Mouse (Mus musculus) erythroid progenitor cell, adult 5-6 weeks (primary cell): ENCODE data around the gene Lmbr1l. TPM values are rescaled to one million over a fixed set of nuclear protein-coding genes. Genes with fewer than 3 reads are reported as not detected.
"Not testable (repeated sequence)": the region's sequence is repeated elsewhere in the genome, so short reads cannot be mapped to it uniquely, and the experiment has no call there.

Experiments used
- ATAC-seq: replicated peaks from 2 replicates; pipeline ENCODE4 v1.8.0; 2016; ENCODE audit warnings: moderate number of reproducible peaks, mild to moderate bottlenecking, moderate TSS enrichment, inconsistent platforms; ENCODE audit not compliant: poor library complexity, low FRiP score, severe bottlenecking
- total RNA-seq, 2 experiments: library from RNA; stranded (forward) in 1 of 2; stranded (reverse) in 1 of 2; fragments of 150-400 nt in 1 of 2; fragments of 186-747, 209-891 nt in 1 of 2; gene quantifications; 2 replicates each; pipeline versions ENCODE4 v1.2.3 to v1.2.4; 2015 to 2017; ENCODE audit warnings: low replicate concordance in 2 of 2

Lmbr1l gene
- total RNA-seq (2015; ENCODE audit: low replicate concordance) (7.9 and 15.1 TPM in 2 replicates), total RNA-seq (2017; ENCODE audit: low replicate concordance) (9.0 and 12.1 TPM in 2 replicates)

DNA sequence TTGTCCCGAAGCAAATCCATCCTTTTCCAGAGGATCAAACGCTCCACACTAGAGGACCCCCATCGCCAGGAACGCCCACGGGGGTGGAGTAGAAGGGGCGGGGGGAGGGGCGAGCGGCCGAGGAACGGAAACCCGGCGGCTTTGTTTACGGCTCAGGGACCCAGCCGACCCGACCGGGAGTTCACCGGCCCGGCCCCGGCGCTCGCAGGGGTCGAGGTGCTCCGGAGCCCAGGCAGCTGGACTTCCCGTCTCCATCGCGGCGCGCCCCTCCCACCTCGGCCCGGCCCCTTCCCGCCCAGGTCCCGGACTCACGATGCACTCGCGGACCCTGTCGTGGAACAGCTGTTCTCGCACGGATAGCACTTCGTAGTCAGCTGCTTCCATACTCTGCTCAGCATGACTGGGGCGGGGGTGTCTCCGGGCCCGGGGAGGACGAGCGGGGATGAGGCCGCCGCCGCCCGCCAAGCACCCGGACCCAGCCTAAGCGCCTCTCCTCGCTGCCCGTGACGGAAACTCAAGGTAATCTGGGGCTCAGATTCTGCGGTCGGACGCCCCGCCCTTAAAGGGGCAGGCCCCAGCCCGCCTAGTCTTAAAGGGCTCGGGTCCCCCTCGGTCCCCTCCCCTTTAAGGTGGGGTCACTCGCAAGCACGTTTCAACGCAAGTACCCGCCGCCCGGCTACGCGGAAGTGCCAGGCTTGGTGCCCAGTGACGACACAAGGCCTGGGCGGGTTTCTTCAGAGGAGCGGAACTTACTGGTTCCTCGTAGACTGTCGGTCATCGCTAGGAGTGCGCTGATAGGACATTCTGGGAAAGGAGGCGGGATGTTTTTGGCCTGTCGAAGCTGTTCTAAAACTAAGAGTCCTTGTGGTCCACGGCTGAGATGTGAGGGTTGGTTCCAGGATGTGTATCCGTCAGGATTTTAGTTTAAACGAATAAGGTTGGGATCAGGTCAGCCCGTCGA is at the start of gene Lmbr1l:
Gene Lmbr1l (minus strand): TSS at position 694 of the 961 bp plus-strand sequence.
- peak; percentile 99 for ATAC-seq

DNA sequence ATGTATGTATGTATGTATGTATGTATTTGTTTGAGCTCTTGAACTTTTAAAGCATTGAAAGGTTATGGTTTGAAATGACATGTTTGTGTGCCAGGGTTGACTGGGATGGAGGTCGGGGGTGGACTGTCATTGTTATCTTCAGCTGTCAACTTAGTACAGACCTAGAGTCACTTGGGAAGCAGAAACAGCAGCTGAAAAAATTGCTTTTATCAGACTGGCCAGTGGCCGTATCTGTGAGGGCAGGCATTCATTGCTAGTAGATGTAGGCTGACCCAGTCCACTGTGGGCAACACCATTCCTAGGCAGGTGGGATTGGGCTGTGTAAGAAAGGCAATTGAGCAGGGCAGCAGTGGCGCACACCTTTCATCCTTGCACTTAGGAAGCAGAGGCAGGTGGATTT is 41.5 kb upstream of the Lmbr1l start:
- ATAC-seq, result no peak

DNA sequence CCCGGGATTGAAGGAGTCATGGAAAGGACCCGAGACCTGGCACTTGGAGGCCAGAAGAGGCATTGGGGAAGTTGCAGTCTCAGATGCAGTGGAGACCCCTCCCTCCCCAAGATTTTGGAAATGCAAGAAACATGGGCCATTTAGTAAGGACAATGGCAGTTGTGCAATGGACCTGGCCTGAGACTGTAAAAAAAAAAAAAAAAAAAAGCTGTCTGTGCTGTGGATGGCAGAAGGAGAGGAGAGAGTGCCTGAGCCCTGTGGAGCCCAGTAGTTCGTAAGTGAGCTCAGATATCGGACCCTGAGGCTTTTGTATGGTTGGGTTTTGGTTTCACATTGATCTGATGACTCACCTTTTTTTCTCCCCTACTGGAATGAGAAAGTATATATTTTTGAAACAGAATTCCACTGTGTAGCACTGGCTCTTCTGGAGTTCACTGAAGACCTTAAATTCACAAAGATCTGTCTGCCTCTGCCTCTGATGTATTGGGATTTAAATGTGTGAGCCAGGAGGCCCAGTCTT is 40.9 kb upstream of the Lmbr1l start:
- no peak for ATAC-seq

DNA sequence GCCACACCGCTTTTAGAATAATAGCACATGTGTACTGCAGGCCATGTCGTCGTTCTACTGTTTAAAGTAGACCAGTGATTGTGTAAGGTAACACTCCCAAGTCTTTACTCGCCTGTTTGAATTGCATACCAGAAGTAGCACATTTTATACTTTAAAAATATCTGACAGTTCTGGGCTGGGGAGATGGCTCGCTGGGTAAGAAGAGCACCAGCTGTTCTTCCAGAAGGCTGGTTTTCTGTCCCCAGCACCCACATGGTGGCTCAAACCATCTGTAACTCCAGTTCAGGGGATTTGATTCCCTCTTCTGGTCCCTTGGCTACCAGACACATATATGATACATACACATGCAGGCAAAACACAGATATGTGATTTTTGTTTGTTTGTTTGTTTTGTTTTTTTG is 39.4 kb upstream of the Lmbr1l start:
- ATAC-seq, result no peak

DNA sequence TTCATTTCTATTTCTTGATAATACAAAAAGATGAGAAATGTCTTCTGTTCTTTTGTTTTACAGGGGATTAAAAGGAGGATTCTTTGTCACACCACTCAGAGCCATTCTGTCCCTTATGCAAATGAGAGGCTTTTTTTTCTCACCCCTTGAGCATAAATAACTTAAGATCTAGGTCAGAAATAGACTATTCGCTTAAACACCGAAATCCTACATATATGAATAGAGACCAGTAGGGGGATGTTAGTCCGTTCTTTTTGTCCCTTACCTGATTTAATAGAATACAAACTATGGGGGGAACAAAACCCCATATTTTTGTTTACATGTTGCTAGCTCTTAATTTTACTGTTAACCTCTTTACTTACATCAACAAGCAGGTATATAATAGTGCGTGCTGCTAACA is 38.0 kb upstream of the Lmbr1l start:
- ATAC-seq, result no peak

DNA sequence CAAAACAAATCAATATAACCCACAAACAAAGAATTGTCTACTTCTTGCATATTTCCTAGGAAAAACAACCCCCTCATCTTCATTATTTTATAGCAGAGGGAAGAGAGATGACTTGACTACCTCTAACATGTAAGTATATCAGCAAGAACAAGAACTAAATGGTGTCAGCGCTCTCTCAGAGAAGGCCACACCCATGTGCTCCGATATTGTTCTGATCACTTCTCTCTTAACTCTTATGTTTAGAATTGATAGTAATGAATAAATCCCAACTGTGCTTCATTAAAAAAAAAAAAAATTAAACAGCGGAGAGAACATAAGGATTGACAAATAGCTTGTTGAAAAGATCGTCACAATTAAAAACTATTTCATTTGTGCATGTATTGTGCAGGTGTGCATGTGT is 37.3 kb upstream of the Lmbr1l start:
- no peak for ATAC-seq

DNA sequence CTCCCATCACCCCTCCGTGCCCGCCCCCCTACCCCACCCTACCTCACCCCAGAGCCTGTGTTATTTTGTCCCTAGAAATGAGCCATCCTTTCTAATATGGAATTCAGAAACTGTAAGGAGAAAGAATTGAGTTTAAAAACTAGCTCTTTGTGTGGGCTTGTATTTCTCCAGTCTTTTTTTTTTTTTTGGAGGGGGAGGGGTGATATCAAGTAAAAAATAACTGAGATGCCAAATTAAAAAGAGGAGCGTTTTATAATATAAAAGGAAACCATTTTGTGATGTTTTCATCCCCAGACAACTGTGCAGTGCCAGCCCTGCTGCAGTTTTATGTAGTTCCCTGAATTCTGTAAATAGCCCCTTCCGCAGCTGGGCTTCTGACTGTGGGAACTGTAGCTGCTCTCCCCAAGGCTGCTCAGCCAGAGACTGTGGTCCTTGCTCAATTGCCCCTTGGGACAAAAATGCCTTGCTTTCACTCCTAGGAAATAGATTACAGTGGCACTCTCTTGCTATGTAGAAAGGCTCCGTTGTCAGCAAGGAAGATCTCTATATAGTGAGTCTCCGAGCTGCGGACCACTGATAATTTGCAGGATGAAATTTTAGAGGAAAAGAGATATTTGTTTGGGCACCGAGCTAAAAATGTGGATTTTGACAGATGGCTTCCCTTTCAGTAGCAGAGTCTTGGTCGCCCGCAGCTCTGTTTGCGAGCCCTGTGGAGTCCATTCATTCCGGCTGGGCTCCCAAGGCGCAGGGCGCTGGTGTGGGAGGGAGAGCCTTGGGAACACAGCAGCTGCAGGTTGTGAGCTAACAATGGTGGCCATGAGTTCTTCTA is 36.6 kb upstream of the Lmbr1l start:
- no peak for ATAC-seq

DNA sequence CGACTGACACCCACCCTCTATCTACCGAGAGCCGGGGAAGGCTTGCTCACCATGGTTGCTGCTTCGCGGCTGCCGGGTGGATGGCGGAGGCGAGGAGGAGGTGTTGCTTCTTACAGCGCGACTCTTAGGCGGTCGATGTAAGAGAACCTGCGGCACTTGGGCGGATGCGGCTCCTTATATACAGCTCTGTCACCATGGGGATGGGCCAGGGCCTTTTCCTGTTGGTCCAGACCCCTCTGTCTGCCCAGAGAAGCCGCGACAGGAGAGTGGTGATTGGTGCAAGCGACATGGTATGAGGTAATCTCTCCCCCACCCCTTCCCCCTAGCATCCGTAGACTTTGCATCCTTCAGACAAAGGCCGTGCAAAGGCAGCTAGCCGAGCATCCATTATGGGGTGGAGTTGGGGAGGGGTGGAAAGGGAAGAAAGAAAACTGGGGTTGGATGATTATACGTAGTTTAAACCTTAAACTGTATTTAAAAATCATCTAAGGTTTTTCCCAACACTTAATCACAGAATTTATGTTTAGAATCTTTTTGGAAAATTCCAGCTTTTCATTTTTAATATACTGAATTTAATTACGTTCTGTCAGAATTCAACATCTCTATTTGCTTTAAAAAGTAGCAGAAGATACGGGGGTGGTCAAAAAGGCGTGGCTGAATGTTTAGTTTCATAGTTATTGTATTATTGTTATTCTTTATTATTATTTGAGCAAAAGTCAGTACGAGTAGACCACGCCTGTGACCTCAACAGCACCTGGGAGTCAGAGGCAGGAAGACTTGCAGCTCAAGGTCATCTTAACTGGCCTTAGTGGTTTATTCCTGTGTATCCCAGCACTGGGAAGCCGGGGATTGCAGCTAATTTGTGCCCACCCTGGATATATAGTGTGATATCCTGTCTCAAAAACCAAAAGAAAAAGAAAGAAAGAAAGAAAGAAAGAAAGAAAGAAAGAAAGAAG is 35.6 kb upstream of the Lmbr1l start, which contains the start of the genes Gm49450 and Tuba1a:
Gene Gm49450 (minus strand): TSS at position 151 of the 956 bp plus-strand sequence.
Gene Tuba1a (minus strand): TSS at position 303 of the 956 bp plus-strand sequence.
- peak; percentile 77 for ATAC-seq

DNA sequence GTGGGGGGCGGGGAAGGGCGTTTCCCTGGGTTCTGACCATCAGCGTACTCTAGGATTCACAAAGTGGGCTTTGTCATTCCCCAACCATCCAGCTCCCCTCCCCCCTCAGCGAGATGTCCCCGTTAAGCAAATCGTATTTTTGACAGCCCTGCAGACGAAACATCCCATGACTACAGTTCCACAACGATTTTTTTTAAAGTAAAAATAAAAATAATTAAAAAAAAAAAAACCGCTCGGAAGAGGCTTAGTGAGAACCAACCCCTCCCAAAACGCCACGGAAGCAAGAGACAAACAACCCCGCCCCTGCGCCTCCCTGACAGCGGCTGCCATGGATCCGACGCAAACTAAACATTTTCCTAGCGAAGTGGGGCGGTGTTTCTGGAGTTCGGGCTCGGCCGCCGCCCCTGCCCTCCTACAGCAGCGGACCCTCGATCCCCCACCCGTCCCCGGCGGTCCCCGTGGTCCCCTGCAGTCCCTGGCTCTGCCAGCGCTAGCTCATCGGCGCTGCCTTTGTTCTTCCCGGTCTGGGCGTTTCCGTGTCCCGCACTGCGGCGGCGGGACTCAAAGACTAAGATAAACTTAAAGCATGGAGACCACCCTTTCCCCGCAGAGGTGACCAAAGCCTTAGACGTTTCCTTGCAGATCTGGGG is 34.8 kb upstream of the Lmbr1l start:
- ATAC-seq, result peak; percentile 84

DNA sequence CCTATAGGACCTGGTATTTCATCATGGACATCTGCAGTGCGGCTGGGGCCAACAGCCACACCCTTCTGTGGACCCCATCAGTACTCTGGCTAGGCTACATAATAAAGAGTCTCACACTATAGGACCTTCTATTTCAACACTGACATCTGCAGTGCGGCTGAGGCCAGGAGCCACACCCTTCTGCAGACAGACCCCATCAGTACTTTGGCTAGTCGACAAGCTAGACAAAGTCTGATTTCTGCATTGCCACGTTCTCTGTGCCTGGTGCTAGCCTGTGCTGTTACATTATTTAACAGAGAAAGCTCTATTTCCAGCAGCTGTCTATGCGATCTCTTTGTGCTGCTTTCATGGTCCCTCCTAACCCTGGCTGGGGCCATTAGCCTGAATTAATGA is 34.0 kb upstream of the Lmbr1l start:
- no peak for ATAC-seq

DNA sequence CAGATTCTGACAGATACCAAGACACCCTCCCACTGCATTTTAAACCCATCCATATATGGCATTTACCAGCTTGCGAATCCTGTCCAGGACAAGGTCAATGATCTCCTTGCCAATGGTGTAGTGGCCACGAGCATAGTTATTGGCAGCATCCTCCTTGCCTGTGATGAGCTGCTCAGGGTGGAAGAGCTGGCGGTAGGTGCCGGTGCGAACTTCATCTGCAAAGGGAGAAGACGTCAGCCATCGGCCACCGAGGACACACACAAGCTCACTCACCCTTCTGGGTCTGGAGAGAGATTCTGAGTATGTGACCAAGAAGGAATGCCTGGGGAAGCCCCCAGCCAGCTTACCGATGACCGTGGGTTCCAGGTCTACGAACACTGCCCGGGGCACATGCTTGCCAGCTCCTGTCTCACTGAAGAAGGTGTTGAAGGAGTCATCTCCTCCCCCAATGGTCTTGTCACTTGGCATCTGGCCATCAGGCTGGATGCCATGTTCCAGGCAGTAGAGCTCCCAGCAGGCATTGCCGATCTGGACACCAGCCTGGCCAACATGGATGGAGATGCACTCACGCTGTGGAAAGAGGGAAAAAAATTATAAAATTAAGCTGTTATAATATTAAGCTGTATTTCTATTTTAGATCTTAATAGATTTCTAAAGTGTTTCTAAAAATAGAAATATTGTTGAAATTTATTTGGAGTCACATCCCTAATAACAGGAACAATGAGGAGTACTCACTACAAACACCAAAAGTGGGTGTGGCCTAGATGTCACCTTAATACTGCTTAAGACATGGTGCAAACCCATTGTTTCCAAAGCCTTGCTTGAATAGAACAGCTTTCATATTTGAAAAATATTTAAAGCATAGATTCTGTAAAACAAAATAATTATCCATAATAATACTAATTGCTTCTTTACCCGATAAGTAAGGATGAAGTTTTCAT is 33.4 kb upstream of the Lmbr1l start:
- not testable (repeated sequence) for ATAC-seq

DNA sequence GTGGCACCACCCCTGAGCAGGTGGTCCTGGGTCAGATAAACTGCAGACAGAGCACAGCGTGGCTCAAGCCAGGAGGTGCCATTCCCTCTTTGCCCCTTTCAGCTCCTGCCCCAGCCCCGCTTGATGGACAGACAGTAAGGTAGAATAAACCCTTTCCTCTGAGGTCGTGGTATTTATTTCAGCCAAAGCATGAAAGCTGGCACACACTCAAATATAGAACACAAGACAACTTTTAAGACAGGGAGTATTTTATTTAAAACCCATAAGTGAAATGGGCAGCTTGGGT is 31.5 kb upstream of the Lmbr1l start:
- no peak for ATAC-seq

DNA sequence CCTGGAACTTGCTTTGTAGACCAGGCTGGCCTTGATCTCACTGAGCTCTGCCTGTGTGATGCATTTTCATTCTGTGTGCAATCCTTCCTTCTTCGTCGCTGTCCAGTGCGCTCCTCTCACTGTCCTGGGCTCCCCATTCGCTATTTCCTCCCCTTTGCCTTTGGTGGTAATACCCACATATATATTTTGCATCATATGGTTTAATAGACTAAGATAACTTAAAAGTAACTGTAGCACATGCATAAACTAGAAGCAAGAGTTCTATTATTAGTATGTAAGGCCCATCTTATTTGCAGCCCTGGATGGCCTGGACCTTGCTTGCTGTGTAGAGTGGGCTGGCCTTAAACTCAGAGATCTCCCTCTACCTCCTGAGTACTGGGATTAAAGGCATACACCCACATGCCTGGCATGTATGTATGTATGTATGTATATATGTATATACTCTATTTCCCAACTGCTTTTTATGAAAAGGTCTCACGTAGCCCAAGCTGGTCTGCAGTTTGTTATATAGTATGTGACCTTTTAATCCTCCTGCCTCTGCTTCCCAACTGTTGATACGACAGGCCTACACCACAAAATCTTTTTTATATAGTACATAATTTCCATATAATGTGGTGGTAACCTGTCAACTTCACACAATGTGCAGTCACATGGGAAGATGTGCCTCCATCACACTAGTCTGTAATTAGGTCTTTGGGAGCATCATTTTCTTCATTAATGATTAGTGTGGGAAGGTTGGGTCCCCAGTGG is 31.0 kb upstream of the Lmbr1l start:
- no peak for ATAC-seq

DNA sequence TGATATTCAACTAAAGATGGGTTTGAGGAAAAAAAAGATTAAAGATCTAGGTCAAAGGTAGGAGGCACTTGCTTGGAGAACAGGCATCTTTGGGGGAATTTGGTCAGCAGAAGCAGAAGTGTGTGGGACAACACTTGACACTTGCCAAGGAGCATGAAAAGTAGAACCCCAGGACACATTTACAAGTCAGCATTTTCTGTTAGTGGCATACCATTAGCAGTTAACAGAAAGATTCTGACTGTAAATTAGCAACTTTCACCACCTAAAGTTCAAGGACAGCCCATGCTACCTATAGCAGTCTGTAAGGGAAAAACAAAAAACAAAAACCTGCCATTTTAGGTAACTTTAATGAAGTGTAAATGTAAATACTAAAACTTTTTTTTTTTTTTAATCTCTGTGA is 30.4 kb upstream of the Lmbr1l start:
- ATAC-seq, result no peak

DNA sequence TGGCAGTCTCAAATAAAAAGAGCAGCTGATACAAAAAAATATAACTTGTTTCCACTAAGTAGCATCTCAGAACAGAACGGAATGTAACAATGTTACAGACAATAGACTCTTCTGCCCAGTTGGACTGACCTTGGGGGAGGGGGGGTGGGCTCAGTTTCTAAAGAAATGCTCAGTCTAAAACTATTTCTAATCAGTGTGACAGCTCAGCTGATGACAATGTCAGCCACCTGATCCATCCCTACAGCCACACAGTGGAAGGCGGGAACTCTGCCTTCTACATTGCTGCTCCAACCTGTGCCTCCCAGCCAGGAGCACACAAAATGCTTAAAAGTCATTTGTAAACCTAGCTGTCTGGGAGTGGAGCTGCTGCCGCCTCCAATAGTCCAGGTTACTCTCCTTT is 29.9 kb upstream of the Lmbr1l start:
- ATAC-seq, result no peak

DNA sequence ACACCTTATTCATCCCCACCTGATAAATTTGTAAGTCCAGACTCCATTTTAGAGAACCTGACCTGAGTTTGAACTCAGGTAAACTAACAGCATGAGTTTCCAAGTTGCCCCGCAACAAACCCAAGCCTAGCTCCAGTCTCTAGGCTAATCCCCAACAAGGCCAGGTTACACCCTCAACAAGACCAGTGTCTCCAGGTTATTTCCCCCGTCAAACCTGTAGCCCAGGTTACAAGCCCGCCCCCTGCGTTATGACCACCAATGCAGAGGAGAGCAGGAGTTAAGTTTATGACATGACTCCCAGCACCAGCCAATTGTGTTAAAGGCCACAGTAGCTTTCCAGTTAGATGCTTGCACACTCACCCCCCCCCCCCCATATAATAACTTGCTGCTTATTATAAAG is 25.1 kb upstream of the Lmbr1l start:
- ATAC-seq, result no peak

DNA sequence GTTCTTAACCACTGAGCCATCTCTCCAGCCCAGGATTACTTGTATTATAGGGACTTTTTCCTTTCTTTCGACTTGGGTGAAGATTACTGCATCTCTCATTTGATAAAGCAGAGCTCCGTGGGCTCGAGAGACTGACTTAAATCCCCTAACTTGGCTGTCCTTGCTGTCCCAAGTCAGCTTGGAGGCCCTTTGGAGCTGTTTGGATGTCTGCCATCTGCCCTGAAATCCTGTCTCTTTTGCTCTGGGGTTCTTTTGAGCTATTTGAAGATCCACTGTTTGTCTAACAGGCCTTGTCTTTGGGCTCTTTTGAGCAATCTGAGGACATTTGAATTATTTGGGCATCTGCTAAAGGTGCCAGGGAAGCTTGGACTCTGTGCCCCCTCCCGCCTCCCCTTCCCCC is 24.1 kb upstream of the Lmbr1l start:
- no peak for ATAC-seq
